Mouse (Mus musculus): ENCODE data around the gene Gm20715.

GRCm38 (mm10) chr7:6447771-6448170, 37.7 kb downstream of the Gm20715 start:
- TF ChIP-seq CTCF (IDR thresholded peaks at IDR 0.05; ENCODE audit: borderline replicate concordance, insufficient read depth, low read depth, low read length), result no peak
- no peak for TF ChIP-seq POLR2A (IDR thresholded peaks at IDR 0.05; ENCODE audit: borderline replicate concordance, insufficient read depth, low read length)

Data from cerebellum, adult 2 months (tissue).